Mouse (Mus musculus) neural tube, embryonic 11.5 days (tissue): ENCODE measurements at regions not wholly inside any gene's neighbourhood (a gene's known extent, or its start where the extent isn't known, plus 50 kb on each side); places are given as distances from the start of the nearest gene placed in this dataset.
A peak's percentile ranks its signal among the peaks of the same experiment; 100 is the strongest.

Source experiments
- ATAC-seq: fragments of 200-750 bp; cut with Nextera tagmentation; 2 replicates; pipeline ENCODE4 v1.8.0; 2017; ENCODE audit warnings: moderate number of reproducible peaks, mild to moderate bottlenecking, moderate TSS enrichment, moderate library complexity; ENCODE audit not compliant: insufficient read depth, low FRiP score, low TSS enrichment
- DNase-seq: peaks from one replicate; pipeline ENCODE4 v3.0.0-alpha.2; 2015; ENCODE audit warnings: low spot score
- H3K27ac ChIP-seq: fragments of 300-500 bp; sonication (generic); 2 replicates; pipeline ENCODE4 v1.5.1; 2014; ENCODE audit warnings: low read depth, mild to moderate bottlenecking, low read length
- H3K27me3 ChIP-seq: fragments of 300-500 bp; sonication (generic); 2 replicates; pipeline ENCODE4 v1.6.1; 2014; ENCODE audit warnings: mild to moderate bottlenecking, low read length, mixed read lengths; ENCODE audit not compliant: control insufficient read depth, insufficient read depth
- H3K36me3 ChIP-seq: fragments of 300-500 bp; sonication (generic); 2 replicates; pipeline ENCODE4 v1.6.1; 2014; ENCODE audit warnings: mild to moderate bottlenecking, low read length, moderate library complexity, mixed read lengths; ENCODE audit not compliant: control insufficient read depth, insufficient read depth
- H3K4me1 ChIP-seq: fragments of 300-500 bp; sonication (generic); 2 replicates; pipeline ENCODE4 v1.6.1; 2014; ENCODE audit warnings: low read length, mixed read lengths; ENCODE audit not compliant: control insufficient read depth, insufficient read depth
- H3K4me2 ChIP-seq: fragments of 300-500 bp; sonication (generic); 2 replicates; pipeline ENCODE4 v1.6.1; 2014; ENCODE audit warnings: low read depth, mild to moderate bottlenecking, moderate library complexity
- H3K4me3 ChIP-seq: fragments of 300-500 bp; sonication (generic); 2 replicates; pipeline ENCODE4 v1.5.1; 2014; ENCODE audit warnings: low read depth, low read length
- H3K9ac ChIP-seq: fragments of 300-500 bp; sonication (generic); 2 replicates; pipeline ENCODE4 v1.6.1; 2014; ENCODE audit warnings: mild to moderate bottlenecking, low read length
- H3K9me3 ChIP-seq: fragments of 300-500 bp; sonication (generic); 2 replicates; pipeline ENCODE4 v1.6.1; 2016; ENCODE audit warnings: low read length; ENCODE audit not compliant: control insufficient read depth
- WGBS: fragments of 180-500 bp; shearing (Covaris S2); extraction: QIAGEN DNeasy Blood & Tissue Kit; methylation state at CpG from one replicate; pipeline ENCODE4 v1.1.7; 2014; 5-methylcytosine and 5-hydroxymethylcytosine counted together

GRCm38 (mm10) chr1:153962161-153962720, 62.2 kb upstream of the Teddm2 start:
- Histone ChIP-seq H3K4me2 (no peak overlapping the region), H3K27ac (no peak overlapping the region), H3K27me3 (no peaks in the 10 kb centered on the region), H3K36me3 (no peaks in the 10 kb centered on the region), H3K4me1 (no peaks in the 10 kb centered on the region), H3K9ac (no peak overlapping the region), H3K4me3 (no peak overlapping the region), H3K9me3 (no peaks in the 10 kb centered on the region)
- DNase-seq (no peak), ATAC-seq (no peak)
- WGBS, result 71% methylated on average over 8 of the region's 8 CpGs

DNA sequence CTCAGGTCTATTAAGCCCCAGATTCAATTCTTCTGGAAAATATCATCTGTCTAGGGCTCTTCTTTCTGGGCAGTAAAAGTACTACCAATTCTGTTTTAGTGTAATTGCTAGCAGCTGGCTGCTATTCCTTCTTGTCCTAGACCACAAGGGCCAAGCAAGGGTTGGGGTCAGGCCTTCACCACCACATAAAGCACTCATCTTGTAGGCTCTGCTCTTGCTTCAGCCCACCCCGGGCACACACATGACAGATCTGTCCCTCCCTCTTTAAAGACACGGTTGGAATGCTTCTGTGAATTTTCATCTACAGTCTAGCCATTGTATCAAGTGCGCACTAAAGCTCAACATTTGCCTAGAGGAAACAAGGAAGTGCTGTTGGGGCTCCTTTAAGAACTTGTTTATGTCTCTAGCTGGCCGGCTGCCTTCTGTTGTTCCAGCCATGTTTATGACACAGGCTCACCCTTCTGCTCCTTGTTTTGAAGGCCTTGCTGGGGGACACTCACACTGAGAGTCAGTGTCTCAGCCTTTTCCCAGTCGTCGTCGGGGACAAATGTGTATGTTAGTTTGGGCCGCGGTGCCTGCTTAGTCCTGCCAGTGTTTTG, 63.8 kb upstream of the Teddm2 start:
- Histone ChIP-seq H3K9ac (no peak overlapping the region), H3K9me3 (no peaks in the 10 kb centered on the region), H3K27me3 (no peaks in the 10 kb centered on the region), H3K4me2 (no peak overlapping the region), H3K27ac (no peak overlapping the region), H3K4me1 (no peaks in the 10 kb centered on the region), H3K4me3 (no peak overlapping the region), H3K36me3 (no peaks in the 10 kb centered on the region)
- ATAC-seq (no peak), DNase-seq (no peak)
- 49% methylated on average over 9 of the region's 9 CpGs for WGBS

DNA sequence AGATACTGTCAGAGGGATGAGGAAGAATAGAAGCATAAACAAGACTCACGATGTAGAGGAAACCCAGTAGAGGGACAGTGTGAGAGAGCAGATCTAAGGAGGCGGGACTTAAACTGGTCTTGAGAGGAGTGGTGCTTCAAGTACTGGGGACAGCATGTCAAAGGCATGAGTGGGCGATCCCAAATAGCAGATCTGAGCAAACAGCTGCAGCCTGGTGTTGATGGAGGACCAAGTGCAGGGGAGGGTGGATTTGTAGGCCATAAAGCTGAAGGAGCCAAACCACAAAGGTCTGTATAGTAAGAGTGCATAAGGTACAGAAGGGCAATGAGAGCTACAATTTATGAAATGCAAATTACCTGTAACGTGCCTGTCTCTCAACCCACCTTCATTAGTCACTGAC, 69.4 kb upstream of the Teddm2 start:
- no peaks in the 10 kb centered on the region for H3K27me3 ChIP-seq
- no peak for DNase-seq
- H3K9me3 ChIP-seq, result no peaks in the 10 kb centered on the region
- no peaks in the 10 kb centered on the region for H3K4me1 ChIP-seq
- no peak overlapping the region for H3K27ac ChIP-seq
- 81% methylated on average over 4 of the region's 4 CpGs for WGBS
- ATAC-seq, result no peak
- H3K4me2 ChIP-seq, result no peak overlapping the region
- no peak overlapping the region for H3K9ac ChIP-seq
- no peaks in the 10 kb centered on the region for H3K36me3 ChIP-seq
- H3K4me3 ChIP-seq, result no peak overlapping the region

DNA sequence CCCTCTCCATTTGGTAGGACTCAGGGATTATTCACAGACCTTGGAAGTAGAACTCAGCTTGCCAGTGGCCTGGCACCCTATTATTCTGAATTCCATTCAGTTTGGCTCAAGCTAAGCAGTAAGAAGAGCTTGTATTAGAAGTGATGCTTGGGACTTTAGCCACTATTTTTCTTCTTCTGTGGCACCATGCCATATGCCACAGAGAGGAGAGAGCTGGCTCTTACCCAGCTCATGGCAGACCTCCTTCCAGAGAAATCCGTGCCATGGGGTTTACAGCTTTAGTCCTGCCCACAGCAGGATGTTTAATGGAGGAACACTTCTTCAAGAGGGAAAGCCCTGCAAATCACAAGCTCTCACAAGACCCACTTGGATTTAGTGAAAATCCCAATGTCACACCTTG, 74.3 kb upstream of the Teddm2 start:
- no peaks in the 10 kb centered on the region for H3K9me3 ChIP-seq
- H3K4me3 ChIP-seq, result no peak overlapping the region
- no peak for DNase-seq
- no peaks in the 10 kb centered on the region for H3K36me3 ChIP-seq
- no peak overlapping the region for H3K9ac ChIP-seq
- 86% methylated on average over 1 of the region's 1 CpGs for WGBS
- H3K27me3 ChIP-seq, result no peaks in the 10 kb centered on the region
- ATAC-seq, result no peak
- H3K4me1 ChIP-seq, result no peaks in the 10 kb centered on the region
- no peak overlapping the region for H3K27ac ChIP-seq
- no peak overlapping the region for H3K4me2 ChIP-seq

DNA sequence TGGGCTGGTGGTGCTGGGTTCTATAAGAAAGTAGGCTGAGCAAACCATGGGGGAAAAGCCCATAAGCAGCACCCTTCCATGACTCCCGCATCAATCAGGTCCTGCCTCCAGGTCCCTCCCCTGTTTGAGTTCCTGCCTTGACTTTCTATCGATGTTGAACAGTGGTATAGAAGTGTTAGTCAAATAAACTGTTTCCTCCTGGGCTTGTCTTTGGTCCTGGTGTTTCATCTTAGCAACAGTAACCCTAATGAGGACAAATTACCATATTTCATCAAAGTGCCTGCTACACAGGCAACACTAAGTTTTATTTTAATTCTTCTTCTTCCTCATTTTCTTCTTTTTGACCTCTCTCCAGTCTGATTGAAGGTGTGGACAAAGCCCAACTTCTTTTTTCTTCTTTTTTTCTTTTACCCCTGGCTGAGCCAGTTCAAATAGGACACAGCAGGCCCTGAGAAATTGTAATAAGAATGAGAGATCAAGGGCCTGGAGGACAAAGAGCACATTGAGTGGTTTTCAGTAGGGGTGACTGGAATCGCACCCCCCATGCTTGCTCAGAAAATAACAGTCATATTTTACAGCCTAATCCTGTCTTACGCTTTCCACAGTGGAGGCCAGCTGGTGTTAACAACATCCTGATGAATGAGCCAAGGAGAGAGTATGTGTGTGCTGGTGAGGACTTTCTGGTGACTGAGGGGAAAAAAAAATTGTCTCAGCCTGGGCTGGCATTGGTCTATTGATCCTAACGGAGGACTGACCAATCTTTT, 78.1 kb upstream of the Teddm2 start:
- no peak overlapping the region for H3K27ac ChIP-seq
- H3K4me2 ChIP-seq, result no peak overlapping the region
- ATAC-seq (peak; percentile 89), DNase-seq (peak; percentile 62)
- H3K27me3 ChIP-seq, result no peaks in the 10 kb centered on the region
- 22% methylated on average over 5 of the region's 5 CpGs for WGBS
- no peaks in the 10 kb centered on the region for H3K9me3 ChIP-seq
- no peaks in the 10 kb centered on the region for H3K36me3 ChIP-seq
- no peaks in the 10 kb centered on the region for H3K4me1 ChIP-seq
- no peak overlapping the region for H3K4me3 ChIP-seq
- no peak overlapping the region for H3K9ac ChIP-seq

DNA sequence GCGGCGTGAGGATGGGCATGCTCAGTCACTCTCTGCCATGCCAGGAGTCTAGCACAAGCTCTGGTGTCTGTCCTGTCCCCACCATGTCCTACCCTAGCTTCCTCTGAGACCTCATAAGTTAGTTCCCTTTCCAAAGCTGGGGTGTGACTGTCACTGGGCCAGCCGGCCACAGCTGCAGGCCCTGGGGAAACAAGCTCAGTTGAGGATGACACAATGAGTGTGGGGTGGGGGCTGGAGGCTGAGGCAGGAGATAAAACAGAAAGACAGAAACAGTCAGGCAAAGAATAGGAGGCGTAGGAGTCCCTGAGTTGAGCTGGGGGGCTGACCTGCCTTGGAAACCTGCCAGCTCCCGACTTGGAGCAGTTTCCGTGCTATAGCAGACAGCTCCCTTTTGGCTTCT, 80.9 kb upstream of the Teddm2 start:
- no peak for DNase-seq
- no peak overlapping the region for H3K4me2 ChIP-seq
- H3K36me3 ChIP-seq, result no peaks in the 10 kb centered on the region
- H3K9ac ChIP-seq, result no peak overlapping the region
- WGBS, result 85% methylated on average over 6 of the region's 6 CpGs
- no peak overlapping the region for H3K27ac ChIP-seq
- no peak for ATAC-seq
- H3K9me3 ChIP-seq, result no peaks in the 10 kb centered on the region
- no peaks in the 10 kb centered on the region for H3K4me1 ChIP-seq
- no peaks in the 10 kb centered on the region for H3K27me3 ChIP-seq
- no peak overlapping the region for H3K4me3 ChIP-seq

DNA sequence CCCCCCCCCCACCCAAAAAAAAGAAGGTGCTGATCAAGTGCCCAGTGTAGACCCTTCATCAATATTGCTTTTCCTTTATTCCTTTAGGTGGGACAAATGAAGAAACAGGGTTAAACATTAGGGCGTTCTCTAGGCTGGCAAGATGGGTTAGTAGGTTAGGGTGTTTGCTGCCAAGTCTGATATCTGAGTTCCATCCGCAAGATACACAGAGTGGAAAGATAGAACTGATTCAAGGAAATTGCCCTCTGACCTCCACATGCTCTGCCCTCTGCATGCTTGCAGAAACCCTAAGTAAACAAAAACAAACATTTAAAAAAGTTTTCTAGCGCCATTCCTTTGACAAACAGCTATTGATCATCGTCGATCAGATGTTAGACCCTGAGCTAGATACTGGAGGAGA, 85.6 kb upstream of the Teddm2 start:
- Histone ChIP-seq H3K27ac (no peak overlapping the region), H3K36me3 (no peaks in the 10 kb centered on the region), H3K4me1 (no peaks in the 10 kb centered on the region), H3K4me3 (no peak overlapping the region), H3K9me3 (no peaks in the 10 kb centered on the region), H3K27me3 (no peaks in the 10 kb centered on the region), H3K4me2 (no peak overlapping the region), H3K9ac (no peak overlapping the region)
- WGBS, result 92% methylated on average over 5 of the region's 5 CpGs
- no peak for DNase-seq
- ATAC-seq, result no peak

- Histone ChIP-seq H3K27me3 (no peaks in the 10 kb centered on the region), H3K9me3 (no peaks in the 10 kb centered on the region), H3K4me2 (no peak overlapping the region), H3K9ac (no peak overlapping the region), H3K4me1 (no peaks in the 10 kb centered on the region), H3K27ac (no peak overlapping the region), H3K36me3 (no peaks in the 10 kb centered on the region), H3K4me3 (no peak overlapping the region)
- WGBS, result 78% methylated on average over 6 of the region's 6 CpGs
- ATAC-seq, result no peak
- DNase-seq, result no peak
These were observed 86.6 kb upstream of the Teddm2 start for GRCm38 (mm10) chr1:153986632-153987031.

DNA sequence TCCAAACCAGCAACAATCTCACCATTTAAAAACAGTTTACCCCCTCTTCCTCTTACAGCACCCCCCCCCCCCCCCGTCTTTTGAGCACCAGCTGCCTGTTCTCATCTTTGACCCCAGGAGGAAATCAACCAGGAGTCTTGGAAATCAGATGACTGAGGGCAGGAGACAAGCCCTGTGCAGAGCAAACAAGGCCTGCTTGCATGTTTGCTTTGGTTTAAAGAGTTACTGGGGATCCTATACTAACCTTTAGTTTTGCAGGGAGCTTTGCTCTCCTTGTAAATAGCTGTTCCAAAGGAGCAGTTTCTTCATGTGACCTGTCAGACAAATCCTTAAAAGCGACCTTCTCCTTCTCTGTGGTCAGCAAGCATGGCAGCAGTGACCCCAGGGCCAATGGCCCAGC, 88.3 kb upstream of the Teddm2 start:
- Histone ChIP-seq H3K9ac (no peak overlapping the region), H3K27me3 (no peaks in the 10 kb centered on the region), H3K9me3 (no peaks in the 10 kb centered on the region), H3K4me1 (no peaks in the 10 kb centered on the region), H3K27ac (no peak overlapping the region), H3K4me2 (no peak overlapping the region), H3K36me3 (no peaks in the 10 kb centered on the region), H3K4me3 (no peak overlapping the region)
- DNase-seq (no peak), ATAC-seq (no peak)
- 66% methylated on average over 2 of the region's 2 CpGs for WGBS
